Mouse (Mus musculus) CH12F3 (cell line): ENCODE measurements around the gene Tle1.

Experiments
- in situ Hi-C: fragments of 300-500 bp; cut with MboI; formaldehyde crosslinking; loops from 2 replicates; pipeline ENCODE4 v1.14.3; 2020; ENCODE audit warnings: low sequenced_read_pairs

Gene Tle1

DNA sequence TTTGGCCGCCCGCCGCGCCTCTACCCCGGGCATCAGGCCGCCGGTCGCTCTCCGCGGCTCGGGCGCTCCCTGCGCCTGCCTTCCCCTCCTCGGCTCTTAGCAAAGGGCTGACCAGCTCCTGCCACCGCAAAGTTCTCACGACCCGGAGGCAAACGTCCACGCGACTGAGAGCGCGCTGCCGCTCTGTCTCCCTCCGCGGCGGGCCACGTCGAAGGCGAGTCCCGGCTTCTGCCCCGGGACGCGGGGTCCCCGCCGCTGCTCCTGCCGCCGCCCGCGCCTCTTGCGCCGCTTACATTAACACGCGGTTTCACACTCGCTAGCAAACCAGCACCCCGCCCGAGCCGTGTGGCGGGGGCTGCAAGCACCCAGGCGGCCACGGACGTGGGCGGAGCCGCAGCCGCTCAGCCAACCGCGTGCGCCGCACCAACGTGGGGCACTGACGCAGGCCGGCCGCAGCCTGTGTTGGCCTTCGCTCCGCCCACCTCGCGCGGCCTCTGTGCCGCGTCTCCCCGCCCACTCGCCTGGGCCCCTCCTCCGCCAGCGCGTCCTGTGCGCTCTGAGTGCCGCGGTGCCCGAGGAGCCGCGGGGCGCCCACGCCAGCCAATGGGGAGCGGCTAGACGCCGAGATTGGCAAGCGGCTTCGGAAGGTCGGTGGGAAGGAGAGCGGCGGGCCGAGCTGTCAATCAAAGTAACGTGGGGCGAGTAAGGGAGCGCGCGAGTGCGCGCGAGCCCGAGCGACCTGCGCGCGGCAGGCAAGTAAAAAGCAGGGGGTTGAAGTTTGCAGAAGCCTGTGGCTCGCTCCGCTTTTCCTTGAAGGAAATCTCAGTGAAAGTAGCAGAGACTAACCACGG, at the start of gene Tle1:
Gene Tle1 (minus strand): TSS at position 361 of the 851 bp plus-strand sequence.
- in situ Hi-C loops, result no loop called here

- in situ Hi-C loops, result no loop called here
Observed at GRCm38 (mm10) chr4:72233584-72234219, 33.0 kb upstream of the Tle1 start.

GRCm38 (mm10) chr4:72232206-72232605, 31.5 kb upstream of the Tle1 start:
- in situ Hi-C loops, result no loop called here

- in situ Hi-C loops, result no loop called here
Observed at GRCm38 (mm10) chr4:72230832-72231231, 30.1 kb upstream of the Tle1 start.

DNA sequence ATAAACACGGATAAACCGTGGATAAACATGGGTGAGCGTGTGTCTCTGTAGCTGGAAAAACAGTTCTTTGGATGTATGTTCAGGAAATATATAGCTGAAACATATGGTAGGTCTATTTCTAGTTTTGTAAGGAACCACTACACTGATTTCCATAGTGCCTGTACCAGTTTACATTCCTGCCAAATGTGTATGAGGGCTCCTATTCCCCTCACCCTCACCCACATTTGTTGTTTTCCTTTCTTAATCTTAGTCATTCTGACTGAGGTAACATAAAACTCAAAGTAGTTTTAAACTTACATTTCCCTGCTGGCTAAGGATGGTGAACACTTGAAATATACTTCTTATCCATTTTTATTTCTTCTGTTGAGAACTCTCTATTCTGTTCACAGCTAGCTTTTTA, 20.9 kb upstream of the Tle1 start:
- in situ Hi-C loops, result no loop called here

GRCm38 (mm10) chr4:72204420-72205045, 3.8 kb upstream of the Tle1 start:
- in situ Hi-C loops, result no loop called here

- in situ Hi-C loops, result no loop called here
Observed at GRCm38 (mm10) chr4:72201521-72201991, 837 bp upstream of the Tle1 start.

GRCm38 (mm10) chr4:72199571-72200558, 854 bp downstream of the Tle1 start:
- in situ Hi-C loops, result no loop called here

GRCm38 (mm10) chr4:72198877-72199411, 1.8 kb downstream of the Tle1 start:
- in situ Hi-C loops, result no loop called here

GRCm38 (mm10) chr4:72197888-72198605, 2.7 kb downstream of the Tle1 start:
- in situ Hi-C loops, result no loop called here

DNA sequence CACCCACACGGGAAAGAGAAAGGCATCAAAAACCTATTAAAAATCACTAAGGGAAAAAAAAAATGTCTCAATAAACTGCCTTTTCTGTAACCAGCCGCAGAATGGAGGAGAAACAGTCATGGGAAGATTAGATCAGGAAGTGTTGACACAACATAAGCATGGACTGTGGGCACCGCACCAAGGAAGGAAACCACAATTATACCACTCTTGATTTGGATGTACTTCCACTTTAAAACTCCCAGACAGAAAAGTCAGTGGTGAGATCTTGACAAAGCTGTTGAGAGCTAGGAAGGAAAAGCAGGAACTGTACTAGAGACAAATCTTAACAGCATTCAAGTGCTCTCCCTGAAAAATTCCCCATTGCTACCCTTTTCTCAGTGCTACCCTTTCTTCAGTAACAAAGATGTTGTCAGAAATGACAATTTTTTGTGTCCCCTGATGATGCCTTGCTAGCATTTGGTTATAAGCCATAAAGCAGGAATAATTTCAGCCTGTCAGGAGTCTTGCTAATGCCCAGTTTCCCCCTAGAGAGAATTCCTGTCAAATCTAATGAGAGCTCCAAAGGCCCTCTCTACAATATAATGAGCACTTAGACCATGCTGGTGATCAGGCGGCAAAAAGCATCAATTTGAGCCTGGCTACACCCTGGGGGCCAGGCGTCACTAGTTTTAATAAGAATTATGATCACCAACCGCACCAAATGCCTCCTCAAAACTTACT, 5.4 kb downstream of the Tle1 start:
- in situ Hi-C loops, result no loop called here

GRCm38 (mm10) chr4:72193276-72193675, 7.4 kb downstream of the Tle1 start:
- in situ Hi-C loops, result no loop called here

DNA sequence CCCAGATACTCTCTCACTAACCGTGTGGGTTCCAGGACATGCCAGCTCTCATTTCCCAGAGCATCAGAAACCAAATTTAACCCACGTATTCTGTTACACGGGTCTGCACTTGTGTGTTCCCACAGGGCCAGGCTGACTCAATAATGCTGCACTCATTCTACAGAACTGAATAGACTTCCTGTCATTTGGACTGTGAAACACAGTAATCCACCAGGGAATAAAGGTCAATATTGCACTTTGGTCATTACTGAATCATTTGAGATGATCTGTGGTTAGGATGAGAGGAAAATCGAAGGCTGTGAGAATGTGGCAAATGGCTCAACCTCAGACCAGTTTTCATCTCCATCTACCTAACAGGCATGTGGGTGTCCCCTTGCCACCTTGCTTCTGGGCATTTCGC, 16.2 kb downstream of the Tle1 start:
- in situ Hi-C loops, result no loop called here

- in situ Hi-C loops, result no loop called here
Observed at GRCm38 (mm10) chr4:72182343-72182988, 18.3 kb downstream of the Tle1 start.

DNA sequence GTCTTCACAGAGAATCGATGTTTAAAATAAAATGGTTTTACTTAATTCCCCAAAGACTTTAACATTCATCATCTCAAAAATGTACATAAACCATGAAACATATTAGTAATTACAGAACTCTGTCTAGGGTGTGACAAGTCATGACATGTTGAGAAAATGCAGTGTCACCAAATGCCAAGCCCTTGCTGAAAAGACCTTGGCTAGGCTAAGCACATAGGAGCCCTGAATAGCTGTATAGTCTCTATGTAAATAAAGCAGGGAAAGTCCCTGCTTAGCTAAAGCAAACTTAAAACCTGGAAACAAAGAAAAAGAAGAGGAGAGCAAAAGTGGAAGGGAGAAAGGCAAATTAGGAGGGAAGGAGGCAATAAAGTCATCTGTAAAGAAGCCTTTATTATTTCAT, 24.8 kb downstream of the Tle1 start:
- in situ Hi-C loops, result no loop called here

GRCm38 (mm10) chr4:72168267-72168666, 32.5 kb downstream of the Tle1 start:
- in situ Hi-C loops, result no loop called here

GRCm38 (mm10) chr4:72167761-72168229, 32.9 kb downstream of the Tle1 start:
- in situ Hi-C loops, result no loop called here

GRCm38 (mm10) chr4:72167171-72167570, 33.5 kb downstream of the Tle1 start:
- in situ Hi-C loops, result no loop called here
